12 mouse cellular contexts compared by ENCODE assay signal in the genomic region with DNA sequence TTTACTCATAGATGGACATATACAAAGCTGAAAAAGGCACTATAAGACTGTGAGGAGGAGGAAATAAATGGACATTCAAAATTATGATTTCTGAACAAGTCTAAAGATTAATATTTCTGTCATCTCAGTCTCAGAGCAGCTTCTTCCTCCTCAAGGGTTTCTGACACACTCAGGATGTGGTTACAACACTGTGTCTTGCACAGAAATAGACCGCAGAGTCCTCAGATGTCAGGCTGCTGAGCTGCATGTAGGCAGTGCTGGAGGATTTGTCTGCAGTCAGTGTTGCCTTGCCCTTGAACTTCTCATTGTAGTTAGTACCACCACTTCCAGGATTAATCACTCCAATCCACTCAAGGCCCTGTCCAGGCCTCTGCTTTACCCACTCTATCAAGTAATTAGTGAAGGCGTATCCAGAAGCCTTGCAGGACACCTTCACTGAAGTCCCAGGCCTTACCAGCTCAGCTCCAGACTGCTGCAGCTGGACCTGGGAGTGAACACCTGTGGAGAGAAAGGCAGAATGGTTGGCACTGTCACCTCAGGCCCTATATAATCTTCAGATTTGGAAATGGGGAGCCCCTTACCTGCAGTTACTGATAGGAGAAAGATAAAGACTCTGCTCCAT.
A peak's percentile ranks its signal among the peaks of the same experiment; 100 is the strongest.
DNase-seq lines count a peak whose midpoint lies in the region; ATAC-seq and TF ChIP-seq lines count a peak whose summit lies in the region.
"Had no signal": no experiment of that assay in that cellular context is flagged by ENCODE, and none has a peak within 500 bp of the region (broad histone marks: within the 10 kb centered on the region; RNA-seq: fewer than 3 reads in every experiment).

No protein-coding gene starts in this region.

- no peak overlapping the region for H3K9ac ChIP-seq in heart, adult 2 months (ENCODE audit: low read depth, low read length)
- H3K9ac ChIP-seq in forebrain, embryonic 16.5 days (replicated peaks; ENCODE audit: low read depth, low read length), result no peak overlapping the region
- H3K9ac ChIP-seq: intestine, embryonic 15.5 days had no signal

- no peaks in the 10 kb centered on the region for H3K9me3 ChIP-seq in forebrain, embryonic 16.5 days (ENCODE audit: control insufficient read depth, low read length)
- H3K9me3 ChIP-seq: intestine, embryonic 15.5 days; limb, embryonic 10.5 days had no signal

- TF ChIP-seq POLR2A in heart, adult 2 months (IDR thresholded peaks at IDR 0.05; ENCODE audit: insufficient read depth, low read depth, low read length), result no peak

- no peak overlapping the region for H3K4me2 ChIP-seq in forebrain, embryonic 16.5 days (ENCODE audit: low read length)
- H3K4me2 ChIP-seq: intestine, embryonic 15.5 days had no signal

- H3K4me1 ChIP-seq in heart, adult 2 months (ENCODE audit: control insufficient read depth, insufficient read depth, low read length), result no peaks in the 10 kb centered on the region
- H3K4me1 ChIP-seq in forebrain, embryonic 16.5 days (replicated peaks; ENCODE audit: control insufficient read depth, insufficient read depth, low read length), result no peaks in the 10 kb centered on the region
- H3K4me1 ChIP-seq: intestine, embryonic 15.5 days; limb, embryonic 10.5 days had no signal

- peak; percentile 82 for ATAC-seq in CD4-positive, CD25-positive, alpha-beta regulatory T cell, adult 4 months
- ATAC-seq in forebrain, embryonic 16.5 days, result no peak
- ATAC-seq: intestine, embryonic 15.5 days had no signal

- TF ChIP-seq EP300 in heart, adult 2 months (IDR thresholded peaks at IDR 0.05; ENCODE audit: insufficient read depth, low read depth, low read length), result no peak

- no peaks in the 10 kb centered on the region for H3K27me3 ChIP-seq in heart, adult 2 months (ENCODE audit: control insufficient read depth, insufficient read depth, low read length)
- H3K27me3 ChIP-seq in forebrain, embryonic 16.5 days (replicated peaks; ENCODE audit: control insufficient read depth, insufficient read depth, low read length), result no peaks in the 10 kb centered on the region
- H3K27me3 ChIP-seq: intestine, embryonic 15.5 days had no signal

- H3K4me3 ChIP-seq in heart, adult 2 months, result no peak overlapping the region
- no peak overlapping the region for H3K4me3 ChIP-seq in forebrain, embryonic 16.5 days (replicated peaks; ENCODE audit: low read length)
- H3K4me3 ChIP-seq: intestine, embryonic 15.5 days; limb, embryonic 10.5 days; myocyte had no signal

- H3K79me2 ChIP-seq in heart, adult 2 months (replicated peaks; ENCODE audit: control insufficient read depth, insufficient read depth, low read length), result no peaks in the 10 kb centered on the region

- no peaks in the 10 kb centered on the region for H3K36me3 ChIP-seq in heart, adult 2 months (ENCODE audit: control insufficient read depth, insufficient read depth, low read length)
- H3K36me3 ChIP-seq in forebrain, embryonic 16.5 days (ENCODE audit: control insufficient read depth, insufficient read depth), result no peaks in the 10 kb centered on the region
- H3K36me3 ChIP-seq: intestine, embryonic 15.5 days; limb, embryonic 10.5 days had no signal

- TF ChIP-seq CTCF in heart, adult 2 months (IDR thresholded peaks at IDR 0.05), result no peak

- DNase-seq in heart, adult 2 months, result peak; percentile 8 to 14
- DNase-seq in heart, postnatal 25 days (ENCODE audit: low spot score), result no peak
- DNase-seq in lung, postnatal 36 days, result peak; percentile 15
- peak; percentile 13 to 60 for DNase-seq in spleen, postnatal 4 days (ENCODE audit: low spot score in 2 of 2)
- no peak for DNase-seq in Muller cell, postnatal 12 days (ENCODE audit: inconsistent ontology term)
- no peak for DNase-seq in ovary, adult 18-20 months (ENCODE audit: low spot score)
- DNase-seq: cerebellum, adult 9-11 months had no signal

- 72% methylated on average over 2 of the region's 2 CpGs for WGBS in heart, adult 2 months
- WGBS in forebrain, embryonic 16.5 days, result 89% methylated on average over 2 of the region's 2 CpGs

- no peak overlapping the region for H3K27ac ChIP-seq in heart, adult 2 months
- H3K27ac ChIP-seq in forebrain, embryonic 16.5 days (ENCODE audit: low read length), result no peak overlapping the region
- H3K27ac ChIP-seq: intestine, embryonic 15.5 days; limb, embryonic 10.5 days had no signal

- intact Hi-C loops in heart, adult 2 months (cut with DNase I), result no loop called here
- intact Hi-C loops in heart, postnatal 25 days (cut with DNase I), result no loop called here

Comparison
In these comparisons a context has a peak if more than half of its experiments do, and no peak if none do; other contexts are left out.
1. DNase-seq: peak in heart, adult 2 months (2 of 2), lung, postnatal 36 days (single experiment) and spleen, postnatal 4 days (2 of 2); none in heart, postnatal 25 days (single experiment), Muller cell, postnatal 12 days (single experiment) and ovary, adult 18-20 months (single experiment).